Mouse (Mus musculus) kidney, adult 2 months (tissue): ENCODE data around the gene Kif19a. TPM values are rescaled to one million over a fixed set of nuclear protein-coding genes. Genes with fewer than 3 reads are reported as not detected.

ENCODE experiments used
- DNase-seq: peaks from one replicate; pipeline ENCODE4 v3.0.0; 2021
- H3K27ac ChIP-seq: fragments of 200-500 bp; 2 replicates; pipeline ENCODE4 v1.5.1; 2012; ENCODE audit warnings: low read depth, low read length, control low read depth, inconsistent platforms; ENCODE audit not compliant: insufficient read depth
- H3K27me3 ChIP-seq: fragments of 200-500 bp; replicated peaks from 2 replicates; pipeline ENCODE4 v1.6.1; 2012; ENCODE audit warnings: mild to moderate bottlenecking, moderate library complexity, low read length, inconsistent platforms; ENCODE audit not compliant: control insufficient read depth, insufficient read depth
- H3K36me3 ChIP-seq: fragments of 200-500 bp; 2 replicates; pipeline ENCODE4 v1.6.1; 2012; ENCODE audit warnings: mild to moderate bottlenecking, moderate library complexity, low read length, inconsistent platforms; ENCODE audit not compliant: control insufficient read depth, insufficient read depth
- H3K4me1 ChIP-seq: fragments of 200-500 bp; 2 replicates; pipeline ENCODE4 v1.6.1; 2011; ENCODE audit warnings: low read length; ENCODE audit not compliant: control insufficient read depth, insufficient read depth
- H3K4me3 ChIP-seq: fragments of 200-500 bp; 2 replicates; pipeline ENCODE4 v1.5.1; 2011; ENCODE audit warnings: mild to moderate bottlenecking, low read depth, low read length, control low read depth; ENCODE audit not compliant: insufficient read depth
- CTCF ChIP-seq: fragments of 200-500 bp; conservative IDR thresholded peaks from 2 replicates; pipeline ENCODE4 v1.5.1; 2011; ENCODE audit warnings: low read depth, mild to moderate bottlenecking, control low read depth, low read length, moderate library complexity, mixed read lengths; ENCODE audit not compliant: insufficient read depth, insufficient read length
- POLR2A ChIP-seq: fragments of 200-500 bp; IDR thresholded peaks from one replicate; pipeline ENCODE4 v1.6.1; 2011; ENCODE audit warnings: low read depth, low read length, control low read depth
- WGBS: fragments of 180-500 bp; shearing (Covaris S2); methylation state at CpG from one replicate; pipeline ENCODE4 v1.1.7; 2018; 5-methylcytosine and 5-hydroxymethylcytosine counted together
- polyA plus RNA-seq: library from polyadenylated mRNA; depleted of rRNA; stranded (reverse); fragments of >200 nt; gene quantifications from 2 replicates; pipeline ENCODE4 v1.2.3, GENCODE M21; 2012

The Kif19a gene
- polyA plus RNA-seq, 1 experiment = 0.38 TPM

DNA sequence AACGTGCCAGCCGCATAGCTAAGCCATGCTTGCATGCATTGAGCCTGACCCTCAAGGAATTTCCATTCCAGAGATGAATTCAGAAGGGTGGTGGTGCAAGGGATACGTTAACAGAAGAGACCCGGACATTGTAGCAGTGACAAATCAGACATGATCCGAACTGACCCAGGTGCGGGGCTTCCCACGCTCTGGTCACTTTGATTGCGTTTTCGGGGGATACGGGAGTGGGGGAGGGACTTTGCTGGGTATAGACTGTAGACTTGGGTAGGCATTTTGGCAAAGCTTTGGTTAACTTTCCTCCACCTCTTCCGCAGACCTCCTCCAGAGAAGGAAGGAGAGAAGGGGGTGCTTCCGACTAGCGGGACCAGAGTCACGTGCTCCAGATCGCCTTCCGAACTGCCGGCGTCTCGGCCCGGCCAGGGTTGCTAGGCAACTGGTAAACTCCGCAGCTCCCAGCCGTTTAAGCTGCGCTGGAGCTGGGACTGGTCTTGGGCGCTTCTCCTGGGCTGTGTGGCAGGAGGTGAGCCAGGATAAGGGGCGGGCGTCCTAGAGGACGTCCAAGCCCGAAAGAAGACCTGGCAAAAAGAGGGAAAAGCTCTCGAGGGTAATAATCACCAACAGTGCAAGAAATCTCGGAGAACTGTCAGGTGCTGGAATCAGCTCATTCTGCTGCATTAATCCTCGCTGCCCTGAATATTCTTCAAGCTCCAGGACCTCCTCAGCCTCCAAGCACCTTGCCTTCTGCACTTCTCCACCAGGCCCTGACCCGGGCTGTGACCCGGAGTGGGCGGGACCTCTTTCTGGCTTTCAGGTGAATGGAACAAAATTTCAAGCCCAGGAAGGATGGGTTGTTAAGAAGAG is 38.0 kb upstream of the Kif19a start, which contains the start of gene Dnaic2:
Gene Dnaic2, plus strand, starts transcription at position 444 of the 861 bp plus-strand sequence.
- DNase-seq = peak; percentile 74
- peak within 1 kb of the TSS; percentile 19 for H3K4me3 ChIP-seq
- H3K27ac ChIP-seq = no peak within 1 kb of the TSS
- H3K27me3 ChIP-seq = no peaks in the 10 kb centered on the region
- H3K4me1 ChIP-seq = peaks cover 3% of the 10 kb centered on the region; the same call in 1 of the 2 replicates
- H3K36me3 ChIP-seq = no peaks in the 10 kb centered on the region
- TF ChIP-seq CTCF (no peak), POLR2A (no peak)
- 7% methylated on average over 34 of the region's 34 CpGs for WGBS

GRCm38 (mm10) chr11:114727826-114728186 is 37.4 kb upstream of the Kif19a start:
- no peak for DNase-seq
- no peak overlapping the region for H3K4me3 ChIP-seq
- WGBS = 40% methylated on average over 5 of the region's 5 CpGs

GRCm38 (mm10) chr11:114728333-114728732 is 36.9 kb upstream of the Kif19a start:
- TF ChIP-seq CTCF (no peak), POLR2A (no peak)

More at GRCm38 (mm10) chr11:114727826-114728186, 37.4 kb upstream of the Kif19a start:
- H3K27ac ChIP-seq = no peak overlapping the region
- no peaks in the 10 kb centered on the region for H3K36me3 ChIP-seq
- H3K4me1 ChIP-seq = peaks cover 3% of the 10 kb centered on the region; the same call in 1 of the 2 replicates
- TF ChIP-seq CTCF (no peak), POLR2A (no peak)
- H3K27me3 ChIP-seq = no peaks in the 10 kb centered on the region

GRCm38 (mm10) chr11:114729832-114730363 is 35.3 kb upstream of the Kif19a start:
- WGBS = 59% methylated on average over 6 of the region's 6 CpGs
- Histone ChIP-seq H3K27ac (no peak overlapping the region), H3K36me3 (no peaks in the 10 kb centered on the region), H3K4me3 (no peak overlapping the region), H3K4me1 (peaks cover 3% of the 10 kb centered on the region; the same call in 1 of the 2 replicates), H3K27me3 (no peaks in the 10 kb centered on the region)
- DNase-seq = no peak
- TF ChIP-seq CTCF (no peak), POLR2A (no peak)

More at GRCm38 (mm10) chr11:114728333-114728732, 36.9 kb upstream of the Kif19a start:
- Histone ChIP-seq H3K27ac (no peak overlapping the region), H3K4me1 (peaks cover 3% of the 10 kb centered on the region; the same call in 1 of the 2 replicates), H3K27me3 (no peaks in the 10 kb centered on the region), H3K36me3 (no peaks in the 10 kb centered on the region), H3K4me3 (no peak overlapping the region)
- 55% methylated on average over 5 of the region's 5 CpGs for WGBS
- no peak for DNase-seq

- H3K36me3 ChIP-seq = no peaks in the 10 kb centered on the region
- TF ChIP-seq POLR2A (no peak), CTCF (no peak)
- no peak overlapping the region for H3K27ac ChIP-seq
- 77% methylated on average over 4 of the region's 4 CpGs for WGBS
- H3K4me1 ChIP-seq = peaks cover 3% of the 10 kb centered on the region; the same call in 1 of the 2 replicates
- DNase-seq = no peak
- no peaks in the 10 kb centered on the region for H3K27me3 ChIP-seq
- no peak overlapping the region for H3K4me3 ChIP-seq
Measured at GRCm38 (mm10) chr11:114731711-114732110, 33.5 kb upstream of the Kif19a start.

DNA sequence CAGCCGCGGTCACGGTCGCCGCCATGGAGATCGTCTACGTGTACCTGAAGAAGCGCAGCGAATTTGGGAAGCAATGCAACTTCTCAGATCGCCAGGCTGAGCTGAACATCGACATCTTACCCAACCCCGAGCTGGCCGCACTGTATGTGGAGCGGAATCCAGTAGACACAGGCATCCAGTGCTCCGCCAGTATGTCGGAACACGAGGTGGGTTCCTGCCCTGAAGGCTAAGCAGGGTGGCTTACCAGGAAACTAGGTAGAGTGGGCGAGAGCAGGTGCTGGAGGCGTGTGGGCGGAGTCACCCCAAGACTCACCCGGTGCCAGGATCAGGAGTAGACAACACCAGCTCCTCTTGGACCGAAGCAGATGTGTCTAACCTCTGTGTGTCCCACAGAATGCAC is 32.3 kb upstream of the Kif19a start:
- TF ChIP-seq CTCF = no peak
- no peak for TF ChIP-seq POLR2A
- WGBS = 78% methylated on average over 22 of the region's 22 CpGs
- Histone ChIP-seq H3K27me3 (no peaks in the 10 kb centered on the region), H3K4me1 (no peaks in the 10 kb centered on the region), H3K4me3 (no peak overlapping the region), H3K36me3 (no peaks in the 10 kb centered on the region), H3K27ac (no peak overlapping the region)
- no peak for DNase-seq

DNA sequence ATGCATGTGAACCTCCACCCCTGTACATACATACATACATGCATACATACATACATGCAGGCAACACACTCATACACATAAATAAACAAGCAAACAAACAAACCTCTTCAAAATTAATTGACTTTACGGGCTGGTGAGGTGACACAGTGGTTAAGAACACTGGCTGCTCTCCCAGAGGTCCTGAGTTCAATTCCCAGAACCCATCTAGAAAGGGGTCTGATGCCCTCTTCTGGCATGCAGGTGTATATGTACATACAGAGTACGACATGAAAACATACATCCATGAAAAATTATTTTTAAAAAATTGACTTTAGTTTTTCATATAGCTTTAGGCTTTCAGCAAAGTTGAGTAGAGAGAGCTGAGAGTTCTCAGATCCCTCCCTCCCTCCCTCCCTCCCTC is 29.1 kb upstream of the Kif19a start:
- H3K4me3 ChIP-seq = no peak overlapping the region
- H3K36me3 ChIP-seq = no peaks in the 10 kb centered on the region
- no peaks in the 10 kb centered on the region for H3K4me1 ChIP-seq
- WGBS = 76% methylated on average over 2 of the region's 2 CpGs
- TF ChIP-seq POLR2A (no peak), CTCF (no peak)
- no peak overlapping the region for H3K27ac ChIP-seq
- DNase-seq = no peak
- no peaks in the 10 kb centered on the region for H3K27me3 ChIP-seq
